Mouse (Mus musculus): ENCODE measurements around the gene Abhd12b. TPM values are rescaled to one million over a fixed set of nuclear protein-coding genes. Genes with fewer than 3 reads are reported as not detected.
A peak's percentile ranks its signal among the peaks of the same experiment; 100 is the strongest.

Gene Abhd12b
- polyA plus RNA-seq, 2 experiments = not detected

DNA sequence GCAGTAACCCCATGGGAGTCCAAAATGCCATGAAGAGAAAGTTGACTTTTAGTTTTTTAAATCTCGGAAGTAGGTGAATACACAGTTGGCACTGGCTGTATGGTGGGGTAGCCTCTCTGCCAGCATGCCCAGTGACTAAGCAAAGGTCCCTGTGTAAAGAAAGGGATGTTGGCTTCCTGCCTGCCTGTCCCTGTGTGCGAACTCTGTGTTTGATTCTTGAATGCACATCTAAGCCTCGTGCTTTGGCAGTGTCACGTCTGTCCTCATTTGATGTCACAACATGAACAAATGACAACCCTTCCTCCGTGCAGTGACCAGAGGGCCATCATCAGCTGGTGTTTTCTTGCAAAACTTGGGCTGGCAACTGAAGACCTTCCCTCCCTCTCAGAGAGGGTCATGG, 42.4 kb downstream of the Abhd12b start:
- Histone ChIP-seq H3K4me3 (ENCODE audit: insufficient read depth in 1 of 2, low read depth in 2 of 2, low read length in 2 of 2) (no peak overlapping the region), H3K27ac (no peak overlapping the region), H3K27me3 (ENCODE audit: control insufficient read depth, insufficient read depth, low read length) (no peaks in the 10 kb centered on the region), H3K4me1 (replicated peaks; ENCODE audit: control insufficient read depth in 2 of 2, insufficient read depth in 2 of 2, low read length in 1 of 2) (no peaks in the 10 kb centered on the region), H3K4me2 (ENCODE audit: low read depth) (no peak overlapping the region), H3K9me3 (ENCODE audit: control insufficient read depth, low read length) (no peaks in the 10 kb centered on the region), H3K36me3 (replicated peaks; ENCODE audit: control insufficient read depth, insufficient read depth, low read depth) (no peaks in the 10 kb centered on the region; the same call in 1 of the 2 replicates), H3K9ac (replicated peaks) (no peak overlapping the region)
- WGBS (ENCODE audit: insufficient replicate concordance) = 72% methylated on average over 5 of the region's 5 CpGs
- ATAC-seq (ENCODE audit: insufficient read depth) (no peak), DNase-seq (ENCODE audit: low read depth in 3 of 3, low spot score in 3 of 3) (no peak)
- TF ChIP-seq CTCF (IDR thresholded peaks at IDR 0.05; ENCODE audit: low read depth) (no peak), EP300 (IDR thresholded peaks at IDR 0.05; ENCODE audit: low read depth) (no peak)

DNA sequence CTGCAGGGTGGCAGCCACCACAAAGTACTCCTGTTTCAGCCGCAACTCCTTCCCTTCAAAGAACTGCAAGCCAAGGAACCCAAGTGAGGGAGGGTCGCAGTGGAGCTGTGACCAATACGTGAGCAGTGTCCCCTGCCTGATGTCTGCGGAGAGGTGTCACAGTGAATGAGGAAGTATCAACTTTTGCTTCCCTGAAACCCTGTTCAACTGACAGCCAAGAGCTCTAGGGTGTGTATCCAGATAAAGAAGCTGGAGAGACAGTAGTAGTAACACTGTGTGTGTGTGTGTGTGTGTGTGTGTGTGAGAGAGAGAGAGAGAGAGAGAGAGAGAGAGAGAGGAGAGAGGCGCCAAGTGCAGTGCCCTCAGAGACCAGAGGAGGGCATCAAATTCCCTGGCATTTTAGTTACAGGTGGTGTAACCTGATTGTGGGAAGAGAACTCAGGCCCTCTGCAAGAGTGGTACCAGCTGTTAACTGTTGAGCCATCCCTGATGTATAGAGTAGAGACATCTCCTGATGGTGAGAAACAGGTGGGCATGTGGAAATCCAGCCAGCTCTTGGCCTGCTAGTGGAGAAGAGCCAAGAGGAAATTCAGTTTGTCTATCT, 48.1 kb downstream of the Abhd12b start:
- Histone ChIP-seq H3K4me2 (ENCODE audit: low read depth) (no peak overlapping the region), H3K4me1 (replicated peaks; ENCODE audit: control insufficient read depth in 2 of 2, insufficient read depth in 2 of 2, low read length in 1 of 2) (no peaks in the 10 kb centered on the region), H3K27me3 (ENCODE audit: control insufficient read depth, insufficient read depth, low read length) (no peaks in the 10 kb centered on the region), H3K36me3 (replicated peaks; ENCODE audit: control insufficient read depth, insufficient read depth, low read depth) (no peaks in the 10 kb centered on the region; the same call in 1 of the 2 replicates), H3K9ac (replicated peaks) (no peak overlapping the region), H3K4me3 (ENCODE audit: insufficient read depth in 1 of 2, low read depth in 2 of 2, low read length in 2 of 2) (no peak overlapping the region), H3K27ac (no peak overlapping the region), H3K9me3 (ENCODE audit: control insufficient read depth, low read length) (no peaks in the 10 kb centered on the region)
- WGBS (ENCODE audit: insufficient replicate concordance) = 26% methylated on average over 5 of the region's 5 CpGs
- TF ChIP-seq EP300 (IDR thresholded peaks at IDR 0.05; ENCODE audit: low read depth) = no peak
- TF ChIP-seq CTCF (IDR thresholded peaks at IDR 0.05; ENCODE audit: low read depth) = peak; percentile 47
- DNase-seq (ENCODE audit: low read depth in 3 of 3, low spot score in 3 of 3) (no peak), ATAC-seq (ENCODE audit: insufficient read depth) (no peak)

- whole genome bisulfite sequencing (ENCODE audit: insufficient replicate concordance) = 65% methylated on average over 8 of the region's 8 CpGs
- Histone ChIP-seq H3K9ac (replicated peaks) (no peak overlapping the region), H3K4me2 (ENCODE audit: low read depth) (no peak overlapping the region), H3K4me1 (replicated peaks; ENCODE audit: control insufficient read depth in 2 of 2, insufficient read depth in 2 of 2, low read length in 1 of 2) (no peaks in the 10 kb centered on the region), H3K27me3 (ENCODE audit: control insufficient read depth, insufficient read depth, low read length) (no peaks in the 10 kb centered on the region), H3K4me3 (ENCODE audit: insufficient read depth in 1 of 2, low read depth in 2 of 2, low read length in 2 of 2) (no peak overlapping the region), H3K27ac (no peak overlapping the region), H3K36me3 (replicated peaks; ENCODE audit: control insufficient read depth, insufficient read depth, low read depth) (no peaks in the 10 kb centered on the region; the same call in 1 of the 2 replicates), H3K9me3 (ENCODE audit: control insufficient read depth, low read length) (no peaks in the 10 kb centered on the region)
- DNase-seq (ENCODE audit: low read depth in 3 of 3, low spot score in 3 of 3) (no peak), ATAC-seq (ENCODE audit: insufficient read depth) (no peak)
- TF ChIP-seq CTCF (IDR thresholded peaks at IDR 0.05; ENCODE audit: low read depth) (no peak), EP300 (IDR thresholded peaks at IDR 0.05; ENCODE audit: low read depth) (no peak)
Measured at GRCm38 (mm10) chr12:70204433-70204832, 50.5 kb downstream of the Abhd12b start.

- H3K36me3 ChIP-seq (replicated peaks; ENCODE audit: control insufficient read depth, insufficient read depth, low read depth) = no peaks in the 10 kb centered on the region; the same call in 1 of the 2 replicates
- no peak overlapping the region for H3K4me2 ChIP-seq (ENCODE audit: low read depth)
- no peak for TF ChIP-seq CTCF (IDR thresholded peaks at IDR 0.05; ENCODE audit: low read depth)
- no peak for TF ChIP-seq EP300 (IDR thresholded peaks at IDR 0.05; ENCODE audit: low read depth)
- no peak for ATAC-seq (ENCODE audit: insufficient read depth)
- 50% methylated on average over 5 of the region's 5 CpGs for WGBS (ENCODE audit: insufficient replicate concordance)
- no peaks in the 10 kb centered on the region for H3K9me3 ChIP-seq (ENCODE audit: control insufficient read depth, low read length)
- no peak overlapping the region for H3K4me3 ChIP-seq (ENCODE audit: insufficient read depth in 1 of 2, low read depth in 2 of 2, low read length in 2 of 2)
- H3K27ac ChIP-seq = no peak overlapping the region
- H3K4me1 ChIP-seq (replicated peaks; ENCODE audit: control insufficient read depth in 2 of 2, insufficient read depth in 2 of 2, low read length in 1 of 2) = no peaks in the 10 kb centered on the region
- no peak overlapping the region for H3K9ac ChIP-seq (replicated peaks)
- no peaks in the 10 kb centered on the region for H3K27me3 ChIP-seq (ENCODE audit: control insufficient read depth, insufficient read depth, low read length)
- no peak for DNase-seq (ENCODE audit: low read depth in 3 of 3, low spot score in 3 of 3)
Measured at GRCm38 (mm10) chr12:70208214-70208613, 54.3 kb downstream of the Abhd12b start.

GRCm38 (mm10) chr12:70212501-70212900, 58.6 kb downstream of the Abhd12b start:
- no peak for DNase-seq (ENCODE audit: low read depth in 3 of 3, low spot score in 3 of 3)
- Histone ChIP-seq H3K4me2 (ENCODE audit: low read depth) (no peak overlapping the region), H3K36me3 (replicated peaks; ENCODE audit: control insufficient read depth, insufficient read depth, low read depth) (no peaks in the 10 kb centered on the region), H3K27me3 (ENCODE audit: control insufficient read depth, insufficient read depth, low read length) (no peaks in the 10 kb centered on the region), H3K9me3 (ENCODE audit: control insufficient read depth, low read length) (no peaks in the 10 kb centered on the region), H3K27ac (no peak overlapping the region), H3K9ac (replicated peaks) (no peak overlapping the region), H3K4me3 (ENCODE audit: insufficient read depth in 1 of 2, low read depth in 2 of 2, low read length in 2 of 2) (no peak overlapping the region), H3K4me1 (replicated peaks; ENCODE audit: control insufficient read depth in 2 of 2, insufficient read depth in 2 of 2, low read length in 1 of 2) (no peaks in the 10 kb centered on the region)
- TF ChIP-seq CTCF (IDR thresholded peaks at IDR 0.05; ENCODE audit: low read depth) (no peak), EP300 (IDR thresholded peaks at IDR 0.05; ENCODE audit: low read depth) (no peak)
- no peak for ATAC-seq (ENCODE audit: insufficient read depth)
- 59% methylated on average over 4 of the region's 4 CpGs for whole genome bisulfite sequencing (ENCODE audit: insufficient replicate concordance)

Measured in liver, embryonic 14.5 days (tissue).